Mouse (Mus musculus) splenic B cell, adult 2 months (primary cell): ENCODE data around the gene Map3k9.

ENCODE experiments used
- DNase-seq: peaks from one replicate; pipeline ENCODE4 v3.0.0-alpha.2; 2011; ENCODE audit warnings: low read depth, low spot score
- H3K27me3 ChIP-seq: 2 replicates; pipeline ENCODE4 v1.6.1; 2012; ENCODE audit warnings: mild to moderate bottlenecking, low read length, moderate library complexity, mixed read lengths; ENCODE audit not compliant: control insufficient read depth, poor library complexity, insufficient read depth, severe bottlenecking
- H3K36me3 ChIP-seq: 2 replicates; pipeline ENCODE4 v1.6.1; 2012; ENCODE audit warnings: mild to moderate bottlenecking, low read length, moderate library complexity, mixed read lengths; ENCODE audit not compliant: control insufficient read depth, poor library complexity, insufficient read depth, severe bottlenecking

The Map3k9 gene

DNA sequence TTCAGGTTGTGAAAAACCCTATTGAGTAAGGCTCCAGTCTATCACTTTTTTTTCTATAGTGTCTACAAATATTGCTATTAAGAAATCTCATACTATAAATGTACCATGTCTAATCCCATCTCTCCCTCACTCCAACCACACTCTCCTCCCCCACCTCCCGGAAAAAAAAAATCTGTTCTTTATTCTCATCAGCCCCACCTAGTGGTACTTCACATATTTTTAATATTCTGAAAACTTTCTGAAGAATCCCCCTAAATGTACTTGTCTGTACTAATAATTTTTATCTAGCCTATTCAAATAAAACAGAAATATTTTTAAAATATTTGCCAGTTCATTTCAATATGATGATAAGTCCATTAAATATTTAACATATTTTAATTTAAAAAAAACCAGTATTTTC lies 78.1 kb downstream of the Map3k9 start:
- Histone ChIP-seq H3K27me3 (no peaks in the 10 kb centered on the region), H3K36me3 (no peaks in the 10 kb centered on the region)
- DNase-seq = peak; percentile 38

DNA sequence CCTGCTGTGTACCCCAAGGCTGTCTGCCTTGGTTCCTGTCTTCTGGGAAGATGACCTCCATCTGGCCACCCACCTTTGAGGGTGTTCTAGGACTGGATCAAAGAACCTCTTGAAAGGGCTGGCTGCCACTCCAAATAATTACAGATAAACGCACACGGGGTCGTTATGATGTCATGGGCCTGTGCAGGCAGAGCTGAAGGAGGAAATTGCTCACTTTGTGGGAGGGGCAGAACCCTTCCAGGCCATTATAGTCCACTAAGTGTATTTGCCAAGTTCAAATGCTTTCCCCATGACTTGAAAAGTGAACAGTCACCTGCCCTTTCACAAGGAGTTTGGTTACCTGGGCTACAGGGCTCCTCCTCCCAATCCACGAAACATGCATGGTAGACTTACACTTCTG lies 83.0 kb downstream of the Map3k9 start:
- Histone ChIP-seq H3K27me3 (no peaks in the 10 kb centered on the region), H3K36me3 (no peaks in the 10 kb centered on the region)
- no peak for DNase-seq

DNA sequence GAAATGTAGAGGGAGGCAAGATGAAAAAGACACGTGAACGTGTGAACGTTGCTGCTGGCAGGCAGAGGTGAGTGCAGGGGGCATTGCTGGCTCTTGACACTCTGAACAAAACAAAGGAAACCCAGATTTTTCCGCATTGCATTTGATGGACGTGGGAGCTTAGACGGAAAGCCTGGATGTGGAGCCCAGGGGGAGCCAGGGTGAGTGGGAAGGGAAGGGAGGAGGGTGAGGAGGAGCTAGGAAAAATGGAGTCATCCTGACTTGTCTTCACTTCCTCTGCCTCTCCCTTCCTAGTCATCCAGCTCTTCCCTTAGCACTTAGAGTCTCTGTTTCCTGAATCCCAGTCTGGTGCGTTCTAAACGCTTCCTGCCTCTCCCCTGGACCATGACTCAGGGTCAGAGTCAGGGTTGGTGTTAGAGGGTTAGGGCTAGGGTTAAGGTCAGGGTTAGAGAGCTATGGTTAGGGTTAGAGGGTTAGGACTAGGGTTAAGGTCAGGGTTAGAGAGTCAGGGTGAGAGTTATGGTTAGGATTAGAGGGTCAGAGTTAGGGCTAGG lies 89.7 kb downstream of the Map3k9 start:
- Histone ChIP-seq H3K27me3 (no peaks in the 10 kb centered on the region), H3K36me3 (no peaks in the 10 kb centered on the region)
- no peak for DNase-seq

DNA sequence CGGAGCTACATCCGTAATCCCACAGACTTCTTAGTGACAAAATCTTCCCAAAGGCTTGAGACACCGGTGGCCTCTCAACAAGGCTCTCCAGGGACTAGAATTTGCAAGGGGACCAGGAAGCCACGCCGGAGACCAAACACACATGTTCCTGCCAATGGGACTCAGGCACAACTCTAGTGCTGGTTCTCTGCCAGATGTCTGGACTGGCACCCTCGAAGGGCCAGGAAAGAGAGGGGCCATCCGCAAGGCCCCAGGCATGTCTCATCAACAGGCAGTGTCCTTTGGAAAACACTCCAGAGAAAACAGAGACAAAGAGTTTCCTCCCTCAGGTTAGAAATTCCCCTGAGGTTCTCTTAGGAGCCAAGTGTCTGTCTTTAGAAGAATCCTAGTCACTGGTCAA lies 90.2 kb downstream of the Map3k9 start:
- no peak for DNase-seq
- H3K36me3 ChIP-seq = no peaks in the 10 kb centered on the region
- no peaks in the 10 kb centered on the region for H3K27me3 ChIP-seq

DNA sequence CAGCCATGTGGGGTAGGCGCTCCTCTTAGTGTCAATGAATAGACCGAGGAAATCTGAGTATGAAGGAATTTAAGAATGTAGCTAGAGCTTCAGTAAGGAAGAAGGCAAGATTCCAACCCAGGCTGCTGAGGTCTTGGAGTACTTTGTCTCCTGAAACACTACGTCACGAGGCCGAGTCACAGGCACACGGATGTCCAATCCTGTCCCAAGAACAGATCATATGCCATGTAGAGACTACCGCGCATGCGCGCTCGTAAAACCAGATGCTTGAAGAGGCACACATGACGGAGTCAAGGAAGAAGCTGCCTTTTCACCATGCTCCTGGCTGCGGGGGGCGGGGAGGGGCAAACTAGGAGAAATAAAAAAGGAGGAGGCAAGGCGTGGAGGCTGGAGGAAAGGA lies 90.9 kb downstream of the Map3k9 start:
- Histone ChIP-seq H3K36me3 (no peaks in the 10 kb centered on the region), H3K27me3 (no peaks in the 10 kb centered on the region)

DNA sequence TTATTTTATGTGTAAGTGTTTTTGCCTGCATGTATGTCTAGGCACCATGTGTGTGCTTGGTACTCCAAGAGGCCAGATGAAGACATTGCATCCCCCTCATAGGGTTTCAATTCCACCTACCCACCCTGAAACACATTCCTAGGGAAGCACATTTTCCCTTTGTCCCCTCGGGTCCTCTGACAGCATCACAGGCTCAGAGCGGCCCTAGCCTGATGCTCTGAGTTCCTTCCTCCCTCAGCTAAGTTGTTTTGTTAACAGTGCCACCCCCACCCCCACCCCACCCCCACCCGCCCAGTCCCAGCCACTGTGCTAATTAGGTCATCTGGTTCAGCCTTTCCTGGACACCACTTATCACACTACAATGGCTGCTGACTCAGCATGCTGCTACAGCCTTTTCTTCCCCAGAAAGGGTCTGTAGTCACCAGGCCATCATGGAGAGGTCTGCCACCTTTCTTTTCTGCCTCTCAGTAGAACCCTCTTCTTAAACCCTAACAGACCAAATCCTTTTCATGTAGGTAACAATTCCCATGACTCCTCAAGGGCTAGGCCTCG lies 91.4 kb downstream of the Map3k9 start:
- Histone ChIP-seq H3K27me3 (no peaks in the 10 kb centered on the region), H3K36me3 (no peaks in the 10 kb centered on the region)
- DNase-seq = no peak

More for the DNA sequence above, 90.9 kb downstream of the Map3k9 start:
- DNase-seq = no peak

DNA sequence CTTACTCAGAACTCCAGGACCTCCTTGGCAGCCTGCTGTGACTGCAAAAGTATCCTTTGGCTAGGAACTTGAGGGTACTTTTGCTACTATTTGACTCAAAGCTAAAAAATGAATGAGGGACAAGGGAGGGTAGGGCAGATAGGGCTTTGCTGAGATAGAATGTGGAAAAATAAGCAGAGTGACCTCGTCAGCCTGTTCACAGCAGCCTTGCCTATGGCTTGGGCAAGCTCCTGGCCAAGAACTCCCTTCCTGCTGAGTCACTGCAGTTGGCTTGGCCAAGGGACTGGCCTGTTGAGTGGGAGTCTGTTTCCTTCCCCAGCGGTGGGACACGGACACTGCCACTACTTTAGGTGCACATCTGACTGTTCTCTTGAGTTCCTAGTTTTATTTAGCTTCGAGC lies 92.4 kb downstream of the Map3k9 start:
- no peak for DNase-seq
- no peaks in the 10 kb centered on the region for H3K36me3 ChIP-seq
- H3K27me3 ChIP-seq = no peaks in the 10 kb centered on the region

DNA sequence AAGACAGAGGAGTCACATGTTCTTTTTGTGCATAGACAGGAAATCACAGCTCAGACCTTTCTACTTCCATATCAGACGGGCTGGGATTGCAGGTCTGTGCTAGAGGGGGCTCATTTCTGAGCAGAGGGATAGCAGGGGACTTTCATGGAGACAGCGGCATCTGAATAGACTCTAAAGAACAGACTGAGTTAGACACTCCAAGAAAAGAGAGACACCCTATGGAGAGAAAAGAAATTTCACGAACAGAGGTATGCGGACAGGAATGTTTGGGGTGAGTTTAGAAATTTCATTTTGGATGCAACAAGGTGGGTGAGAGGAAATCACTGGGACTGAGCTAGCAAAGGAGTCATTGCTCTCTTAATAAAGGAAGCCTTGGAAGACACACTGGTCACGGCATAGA lies 93.1 kb downstream of the Map3k9 start:
- Histone ChIP-seq H3K27me3 (no peaks in the 10 kb centered on the region), H3K36me3 (no peaks in the 10 kb centered on the region)
- no peak for DNase-seq

DNA sequence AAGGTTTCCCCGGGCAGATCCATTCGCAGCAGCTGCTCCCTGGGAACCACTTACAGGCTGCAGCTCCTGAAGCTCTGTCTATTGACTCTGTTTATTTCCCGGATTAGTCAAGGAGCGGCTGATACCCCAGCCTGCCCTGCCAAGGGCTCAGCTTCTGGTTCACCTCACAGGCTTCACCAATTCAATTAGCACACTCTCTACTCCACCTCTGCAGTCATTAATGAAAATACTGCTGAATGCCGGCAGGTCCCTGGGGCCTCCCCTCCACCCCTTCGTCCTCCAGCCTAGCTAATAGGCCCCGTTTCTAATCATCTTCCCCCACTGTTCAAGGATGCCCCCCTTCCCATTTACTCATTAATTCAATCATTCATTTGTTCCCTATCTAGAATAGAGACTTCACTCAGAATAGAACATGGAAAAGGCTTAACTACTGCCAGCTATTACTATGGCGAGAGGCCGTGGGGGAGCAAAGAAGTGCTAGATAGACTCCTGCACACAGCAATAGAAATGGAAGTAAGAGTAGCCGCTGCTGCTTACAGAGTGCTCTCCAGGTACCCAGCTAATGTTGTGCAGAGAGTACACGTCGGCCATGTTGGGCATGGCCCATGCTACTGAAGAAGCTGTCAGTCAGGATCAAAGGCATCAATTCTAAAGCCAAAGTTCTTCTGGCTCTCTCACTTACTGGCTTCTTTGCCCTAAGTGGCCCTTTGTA lies 94.4 kb downstream of the Map3k9 start:
- Histone ChIP-seq H3K36me3 (no peaks in the 10 kb centered on the region), H3K27me3 (no peaks in the 10 kb centered on the region)
- DNase-seq = no peak

DNA sequence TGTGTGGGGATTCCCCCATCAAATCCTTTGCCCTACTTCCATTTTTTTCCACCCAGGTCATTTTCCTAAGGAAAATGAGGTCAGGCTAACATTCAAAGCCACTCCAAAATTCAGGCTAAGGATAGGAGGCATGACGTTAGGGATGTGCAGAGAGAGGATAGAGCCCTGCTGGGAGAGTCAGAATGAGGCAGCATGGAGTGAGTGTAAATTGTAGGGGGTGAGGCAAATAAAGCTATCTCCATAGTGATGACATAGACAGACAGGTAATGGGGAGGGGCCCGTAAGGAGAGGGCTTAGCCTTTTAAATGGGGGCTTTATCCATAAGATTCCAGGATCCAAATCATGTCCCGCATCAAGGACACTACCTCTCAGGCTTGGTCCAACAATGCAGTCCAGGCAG lies 95.0 kb downstream of the Map3k9 start:
- Histone ChIP-seq H3K36me3 (no peaks in the 10 kb centered on the region), H3K27me3 (no peaks in the 10 kb centered on the region)
- no peak for DNase-seq

DNA sequence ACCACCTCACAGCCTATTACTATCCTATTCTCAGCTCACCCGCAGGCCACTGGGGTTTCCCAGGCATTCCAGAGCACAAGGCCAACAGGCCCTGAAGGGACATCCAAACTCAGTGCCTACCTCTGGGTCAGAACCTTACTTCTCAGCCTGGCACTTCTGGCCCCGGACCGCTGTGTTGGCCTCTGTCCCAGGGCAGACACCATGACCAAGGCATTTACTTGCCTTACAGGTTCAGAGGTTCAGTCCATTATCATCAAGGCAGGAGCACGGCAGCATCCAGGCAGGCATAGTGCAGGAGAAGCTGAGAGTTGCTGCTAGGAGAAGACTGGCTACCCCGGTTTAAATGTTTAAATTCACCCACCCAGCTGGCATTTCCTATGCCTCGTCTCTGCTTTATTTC lies 96.9 kb downstream of the Map3k9 start:
- no peaks in the 10 kb centered on the region for H3K36me3 ChIP-seq
- DNase-seq = no peak
- H3K27me3 ChIP-seq = no peaks in the 10 kb centered on the region

DNA sequence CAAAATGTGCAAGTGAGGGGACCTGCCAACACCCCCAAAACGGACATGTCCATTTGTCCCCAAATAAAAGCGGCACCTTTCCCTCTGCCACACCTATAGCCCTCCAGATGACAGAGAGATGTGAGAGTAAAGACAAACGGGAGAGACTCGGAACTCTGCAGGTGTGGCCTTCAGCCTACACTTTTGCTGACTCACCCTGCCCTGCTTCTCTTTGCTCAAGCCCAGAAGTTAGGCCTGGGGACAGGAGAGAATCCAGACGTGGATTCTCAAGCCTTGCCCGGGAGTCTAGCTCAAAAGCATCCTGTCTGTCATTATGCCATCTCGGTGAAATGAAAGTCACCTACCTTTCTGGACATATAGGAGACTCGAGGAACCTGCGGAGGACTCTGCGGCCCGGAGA lies 97.6 kb downstream of the Map3k9 start:
- H3K36me3 ChIP-seq = no peaks in the 10 kb centered on the region
- DNase-seq = no peak
- no peaks in the 10 kb centered on the region for H3K27me3 ChIP-seq

DNA sequence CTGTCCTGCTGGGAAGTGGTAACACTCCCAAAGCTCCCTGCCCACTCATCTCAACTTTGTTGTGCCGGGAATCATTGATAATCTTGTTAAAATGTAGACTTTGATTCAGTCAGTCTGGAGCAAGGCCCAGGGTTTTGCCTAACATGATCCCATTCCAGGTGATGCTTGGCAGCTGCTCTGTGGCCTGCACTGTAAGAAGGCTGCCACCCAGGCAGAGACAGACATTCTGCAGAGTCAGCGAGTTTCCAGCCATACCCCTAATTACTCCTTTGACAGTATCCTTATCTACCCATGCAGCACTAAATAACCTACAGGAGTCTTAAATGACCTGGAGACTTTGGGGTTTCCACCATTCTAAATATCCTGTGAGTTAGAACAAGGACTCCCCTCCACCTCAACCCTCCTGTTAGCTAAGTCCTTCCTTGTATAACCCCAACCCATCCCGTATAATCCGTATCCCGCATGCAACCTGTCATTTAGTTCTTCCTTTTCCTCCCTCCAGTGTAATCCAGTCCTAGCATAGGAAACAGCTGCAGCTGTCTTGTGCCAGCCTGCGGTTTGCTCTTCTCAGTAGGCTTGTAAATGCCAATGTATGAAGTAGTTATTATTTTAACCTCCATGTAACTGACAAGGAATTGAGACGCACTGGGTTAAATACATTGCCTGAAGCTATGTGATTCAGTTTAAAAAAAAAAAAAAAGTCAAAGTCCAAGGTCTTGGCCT lies 101.0 kb downstream of the Map3k9 start:
- no peak for DNase-seq
- Histone ChIP-seq H3K27me3 (no peaks in the 10 kb centered on the region), H3K36me3 (no peaks in the 10 kb centered on the region)

DNA sequence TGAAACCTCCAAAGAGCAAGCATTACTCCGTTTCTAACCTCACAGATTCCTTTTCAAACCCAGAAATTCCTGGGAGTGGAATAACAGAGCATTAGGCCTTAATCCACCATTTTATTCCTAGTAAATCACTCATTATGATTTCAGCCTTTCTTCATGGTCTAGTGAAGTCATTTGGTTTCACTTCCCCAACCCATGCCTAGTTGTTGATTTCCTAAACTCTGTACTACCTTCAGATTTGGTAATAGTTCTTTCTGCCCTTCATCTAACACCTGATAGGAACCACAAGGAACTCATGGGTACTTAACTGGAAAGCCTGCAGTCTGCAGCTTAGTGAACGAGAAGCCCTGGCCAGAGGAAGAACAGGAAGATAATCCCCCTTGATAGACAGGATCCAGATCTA lies 105.4 kb downstream of the Map3k9 start:
- H3K27me3 ChIP-seq = no peaks in the 10 kb centered on the region
- peak; percentile 70 for DNase-seq
- no peaks in the 10 kb centered on the region for H3K36me3 ChIP-seq
